Comparison of ENCODE assay signal across 8 mouse cellular contexts in genomic region chr4:82859131-82860125, GRCm38 (mm10). TPM values are rescaled to one million over a fixed set of nuclear protein-coding genes. Genes with fewer than 3 reads are reported as not detected.
DNase-seq lines count a peak whose midpoint lies in the region; ATAC-seq and TF ChIP-seq lines count a peak whose summit lies in the region.

Gene Zdhhc21, minus strand, starts transcription at chr4:82859958.

- H3K27ac ChIP-seq in hindbrain, embryonic 16.5 days (ENCODE audit: low read depth, low read length): peak within 1 kb of the TSS; percentile 95

- peak within 1 kb of the TSS; percentile 98 for H3K9ac ChIP-seq in hindbrain, embryonic 16.5 days (ENCODE audit: low read depth, low read length)

- H3K36me3 ChIP-seq in hindbrain, embryonic 16.5 days (ENCODE audit: control insufficient read depth, insufficient read depth, low read length): no peaks in the 10 kb centered on the region

- TF ChIP-seq CTCF in Patski (IDR thresholded peaks at IDR 0.05): no peak

- CTCF ChIA-PET in Patski (lab: Charles Lee): no interaction called here

- in situ Hi-C loops in Patski (cut with MboI; ENCODE audit: low pct_unique_long_range_greater_than_20kb): no loop called here

- DNase-seq in Patski (ENCODE audit: low read depth, low spot score): no peak
- DNase-seq in cerebellum, postnatal 14 days: peak; percentile 87 to 92
- DNase-seq in gastrocnemius, adult 18-20 months (ENCODE audit: low spot score): peak; percentile 71
- peak; percentile 71 to 84 for DNase-seq in left cerebral cortex, adult 8-10 months (ENCODE audit: low spot score in 2 of 2)
- DNase-seq in right cerebral cortex, adult 18-20 months: peak; percentile 85
- peak; percentile 94 for DNase-seq in urinary bladder, adult 2 months (ENCODE audit: low spot score)

- H3K9me3 ChIP-seq in hindbrain, embryonic 16.5 days (ENCODE audit: control insufficient read depth, low read length): no peaks in the 10 kb centered on the region

- peak within 1 kb of the TSS; percentile 80 for H3K4me3 ChIP-seq in hindbrain, embryonic 16.5 days (ENCODE audit: low read length)

- peaks cover 18% of the 10 kb centered on the region for H3K4me1 ChIP-seq in hindbrain, embryonic 16.5 days (ENCODE audit: control insufficient read depth, insufficient read depth, low read depth, low read length)

- H3K4me2 ChIP-seq in hindbrain, embryonic 16.5 days (ENCODE audit: low read length): peak within 1 kb of the TSS; percentile 79

- peak; percentile 80 for ATAC-seq in Patski
- peak; percentile 92 for ATAC-seq in hindbrain, embryonic 16.5 days
- peak; percentile 90 for ATAC-seq in megakaryocyte, adult 5-6 weeks (ENCODE audit: poor library complexity, severe bottlenecking)

- no peaks in the 10 kb centered on the region for H3K27me3 ChIP-seq in Patski
- H3K27me3 ChIP-seq in hindbrain, embryonic 16.5 days (replicated peaks; ENCODE audit: control insufficient read depth, insufficient read depth, low read length): no peaks in the 10 kb centered on the region

- WGBS in hindbrain, embryonic 16.5 days: under 1% methylated on average over 59 of the region's 82 CpGs

- POLR2A ChIA-PET in Patski (lab: Charles Lee): no interaction called here

RNA-seq across cellular contexts. Expression of gene Zdhhc21, which starts in this region (rescaled TPM):
- 9.0 TPM for polyA plus RNA-seq in Patski (2021)
- 10 to 100 TPM; 10.7 to 11.1 TPM for total RNA-seq in gastrocnemius, adult 18-20 months (2021)
- polyA plus RNA-seq in hindbrain, embryonic 16.5 days (2015; fragmentation: Nextera tagmentation; extraction: Ambion mirVana): 19.2 and 20.9 TPM in 2 replicates
- 10 to 100 TPM; 49.9 to 65.6 (median 58.2) TPM for total RNA-seq in left cerebral cortex, adult 8-10 months (2022)
- 33.4 and 38.2 TPM in 2 replicates for total RNA-seq in megakaryocyte, adult 5-6 weeks (2015)
- total RNA-seq in megakaryocyte, adult 5-6 weeks (2017): 24.7 and 33.2 TPM in 2 replicates
- 7.1 and 8.6 TPM in 2 replicates for polyA plus RNA-seq in urinary bladder, adult 2 months (2012; rRNA removed)
